Mouse (Mus musculus): ENCODE data around the gene Gm44579. TPM values are rescaled to one million over a fixed set of nuclear protein-coding genes. Genes with fewer than 3 reads are reported as not detected.
A peak's percentile ranks its signal among the peaks of the same experiment; 100 is the strongest.

Gm44579 gene
- polyA plus RNA-seq, 1 experiment from 2014 or later = not detected

DNA sequence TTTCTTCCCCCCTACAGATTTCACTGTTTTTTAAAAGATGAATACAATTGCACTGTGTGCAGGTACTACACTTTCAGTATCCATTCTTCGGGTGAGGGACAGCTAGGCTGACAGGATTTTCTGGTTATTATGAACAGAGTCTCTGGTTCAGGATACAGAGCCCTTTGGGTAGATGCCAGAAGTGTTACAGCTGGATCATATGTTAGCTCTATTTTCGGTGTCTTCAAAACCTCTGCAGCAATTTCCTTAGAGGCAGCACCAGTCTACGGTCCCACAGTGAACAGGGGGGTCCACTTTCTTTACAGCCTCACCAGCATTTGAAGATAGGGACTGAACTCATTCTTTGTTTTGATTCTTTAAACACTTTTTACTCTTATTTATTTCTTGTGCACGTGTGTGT is 36.3 kb downstream of the Gm44579 start:
- H3K27me3 ChIP-seq = no peaks in the 10 kb centered on the region
- no peak overlapping the region for H3K4me2 ChIP-seq (replicated peaks)
- no peak overlapping the region for H3K9ac ChIP-seq
- no peaks in the 10 kb centered on the region for H3K9me3 ChIP-seq (replicated peaks)
- no peak overlapping the region for H3K4me3 ChIP-seq
- H3K36me3 ChIP-seq = no peaks in the 10 kb centered on the region
- H3K27ac ChIP-seq = no peak overlapping the region
- WGBS = 86% methylated on average over 4 of the region's 4 CpGs
- ATAC-seq (ENCODE audit: low FRiP score) = no peak
- peaks cover 6% of the 10 kb centered on the region for H3K4me1 ChIP-seq

DNA sequence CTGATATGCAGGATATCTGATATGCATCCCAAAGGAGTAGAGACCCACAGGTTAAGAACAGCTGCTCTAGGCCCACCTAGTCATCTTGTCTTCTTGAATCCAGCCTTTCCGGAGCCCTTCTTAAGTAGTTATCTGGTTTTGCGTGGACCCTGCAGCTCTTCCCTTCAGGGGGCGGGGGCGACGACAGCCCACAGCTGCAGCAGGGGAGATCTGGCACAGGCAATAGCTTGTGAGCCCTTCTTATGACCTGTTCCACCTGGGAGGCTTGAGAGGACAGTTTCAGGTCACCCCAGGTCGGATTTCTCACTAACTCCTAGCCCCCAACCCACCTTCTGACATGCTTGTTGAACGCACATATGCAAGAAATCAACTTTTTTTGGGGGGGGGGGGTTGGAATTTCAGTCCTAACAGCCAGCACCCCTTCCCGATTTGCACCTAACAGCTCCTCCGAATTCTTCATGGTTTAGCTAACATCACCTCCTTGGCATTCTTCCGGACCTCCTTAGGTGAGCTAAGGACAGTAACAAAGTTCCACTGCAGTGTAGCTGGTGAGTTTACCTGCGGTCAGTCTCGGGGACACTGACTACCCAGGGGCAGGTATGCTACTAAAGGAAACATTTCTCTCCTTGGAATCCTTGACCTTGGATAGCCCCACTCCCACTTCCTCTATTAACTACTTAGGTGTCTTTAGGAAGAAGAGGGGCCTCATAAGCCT is 38.8 kb downstream of the Gm44579 start:
- Histone ChIP-seq H3K36me3 (no peaks in the 10 kb centered on the region), H3K4me1 (peaks cover 6% of the 10 kb centered on the region), H3K27ac (no peak overlapping the region), H3K9me3 (replicated peaks) (no peaks in the 10 kb centered on the region), H3K9ac (no peak overlapping the region), H3K27me3 (no peaks in the 10 kb centered on the region), H3K4me3 (no peak overlapping the region), H3K4me2 (replicated peaks) (no peak overlapping the region)
- 0 out of 2 replicates have a peak, but pooled peaks have one; percentile 7 for ATAC-seq (ENCODE audit: low FRiP score)
- WGBS = 69% methylated on average over 12 of the region's 12 CpGs

GRCm38 (mm10) chr15:98181132-98181711 is 39.6 kb downstream of the Gm44579 start:
- peak overlapping the region; percentile 66 for H3K4me2 ChIP-seq (replicated peaks)
- peaks cover 6% of the 10 kb centered on the region for H3K4me1 ChIP-seq
- no peaks in the 10 kb centered on the region for H3K9me3 ChIP-seq (replicated peaks)
- peak overlapping the region; percentile 49 for H3K9ac ChIP-seq
- H3K27me3 ChIP-seq = no peaks in the 10 kb centered on the region
- peak overlapping the region; percentile 79 for H3K27ac ChIP-seq
- peak overlapping the region; percentile 50 for H3K4me3 ChIP-seq
- peak; percentile 99 for ATAC-seq (ENCODE audit: low FRiP score)
- H3K36me3 ChIP-seq = no peaks in the 10 kb centered on the region
- under 1% methylated on average over 30 of the region's 30 CpGs for WGBS

- 3% methylated on average over 26 of the region's 26 CpGs for WGBS
- peak overlapping the region; percentile 79 for H3K27ac ChIP-seq
- ATAC-seq (ENCODE audit: low FRiP score) = no peak
- H3K4me2 ChIP-seq (replicated peaks) = peak overlapping the region; percentile 66
- no peaks in the 10 kb centered on the region for H3K36me3 ChIP-seq
- H3K27me3 ChIP-seq = no peaks in the 10 kb centered on the region
- H3K4me1 ChIP-seq = peaks cover 6% of the 10 kb centered on the region
- H3K9me3 ChIP-seq (replicated peaks) = no peaks in the 10 kb centered on the region
- H3K9ac ChIP-seq = peak overlapping the region; percentile 49
- H3K4me3 ChIP-seq = peak overlapping the region; percentile 50
Observed at GRCm38 (mm10) chr15:98180567-98181131, 40.1 kb downstream of the Gm44579 start.

DNA sequence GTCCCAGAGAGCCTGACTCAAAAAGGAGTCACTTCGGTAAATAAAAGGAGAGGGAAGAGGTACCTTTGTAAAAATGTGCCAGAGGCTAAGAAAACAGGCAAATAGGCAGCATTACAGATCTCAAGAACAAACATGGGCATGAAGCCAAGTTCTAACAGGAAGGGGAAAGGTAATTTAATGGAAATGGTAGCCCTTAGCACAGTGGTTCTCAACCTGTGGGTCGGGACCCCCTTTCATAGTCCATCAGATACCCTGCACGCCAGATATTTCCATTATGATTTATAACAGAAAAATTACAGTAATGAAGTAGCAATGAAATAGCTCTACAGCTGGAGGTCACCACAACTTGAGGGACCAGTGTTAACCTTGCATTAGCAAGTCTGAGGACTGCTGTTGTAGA is 43.5 kb downstream of the Gm44579 start:
- Histone ChIP-seq H3K4me2 (replicated peaks) (no peak overlapping the region), H3K9me3 (replicated peaks) (no peaks in the 10 kb centered on the region), H3K36me3 (no peaks in the 10 kb centered on the region), H3K27ac (no peak overlapping the region), H3K27me3 (peaks cover 6% of the 10 kb centered on the region), H3K4me1 (peaks cover 9% of the 10 kb centered on the region), H3K4me3 (no peak overlapping the region), H3K9ac (no peak overlapping the region)
- 79% methylated on average over 3 of the region's 3 CpGs for WGBS
- ATAC-seq (ENCODE audit: low FRiP score) = no peak

DNA sequence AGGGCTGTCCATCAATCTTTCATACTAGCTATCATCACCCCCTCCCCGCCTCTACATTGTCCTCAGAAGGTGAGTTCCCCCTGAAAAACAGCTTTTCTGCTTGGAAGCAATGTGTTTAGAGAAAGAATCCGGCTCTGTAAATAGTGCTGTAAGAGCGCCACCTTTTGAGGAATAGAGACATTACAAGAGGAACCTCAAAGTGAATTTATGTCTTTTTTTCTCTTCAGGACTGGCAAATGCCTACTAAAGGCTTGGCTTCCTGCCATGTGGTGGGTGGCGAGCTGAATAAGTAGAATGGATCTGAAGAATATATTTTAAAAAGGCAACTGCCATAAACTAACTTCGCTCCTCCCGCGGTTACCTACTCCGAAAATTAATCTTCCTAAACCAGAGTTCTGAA is 47.0 kb downstream of the Gm44579 start:
- Histone ChIP-seq H3K27ac (no peak overlapping the region), H3K4me1 (peaks cover 23% of the 10 kb centered on the region), H3K9ac (no peak overlapping the region), H3K27me3 (peaks cover 35% of the 10 kb centered on the region), H3K4me3 (no peak overlapping the region), H3K4me2 (replicated peaks) (no peak overlapping the region), H3K9me3 (replicated peaks) (no peaks in the 10 kb centered on the region), H3K36me3 (no peaks in the 10 kb centered on the region)
- 41% methylated on average over 8 of the region's 8 CpGs for WGBS
- no peak for ATAC-seq (ENCODE audit: low FRiP score)

GRCm38 (mm10) chr15:98172113-98172512 is 48.7 kb downstream of the Gm44579 start:
- WGBS = 65% methylated on average over 5 of the region's 5 CpGs
- no peaks in the 10 kb centered on the region for H3K9me3 ChIP-seq (replicated peaks)
- H3K9ac ChIP-seq = no peak overlapping the region
- no peaks in the 10 kb centered on the region for H3K36me3 ChIP-seq
- H3K4me2 ChIP-seq (replicated peaks) = no peak overlapping the region
- no peak overlapping the region for H3K4me3 ChIP-seq
- peaks cover 45% of the 10 kb centered on the region for H3K27me3 ChIP-seq
- no peak for ATAC-seq (ENCODE audit: low FRiP score)
- H3K4me1 ChIP-seq = peaks cover 32% of the 10 kb centered on the region
- no peak overlapping the region for H3K27ac ChIP-seq

DNA sequence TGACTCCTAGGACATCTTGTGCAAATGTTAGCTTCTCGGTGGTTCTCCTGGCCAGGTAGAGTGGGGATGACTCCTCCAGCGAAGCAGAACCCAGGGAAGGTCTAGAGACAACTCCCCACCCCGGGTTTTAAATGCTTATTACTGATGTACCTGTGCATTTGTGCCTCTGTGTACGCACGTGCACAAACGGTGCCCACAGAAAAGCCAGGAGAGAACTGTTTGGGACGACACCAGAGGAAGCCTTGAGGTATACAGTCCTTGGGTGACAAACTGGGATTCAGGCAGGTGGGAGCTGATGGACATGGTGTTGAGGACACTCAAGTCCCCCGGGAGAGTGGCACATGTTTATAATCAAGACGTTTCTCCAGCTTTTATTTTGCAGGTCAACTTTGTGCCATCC is 49.9 kb downstream of the Gm44579 start:
- WGBS = 75% methylated on average over 9 of the region's 9 CpGs
- Histone ChIP-seq H3K4me2 (replicated peaks) (peak overlapping the region; percentile 76), H3K4me3 (no peak overlapping the region), H3K9ac (no peak overlapping the region), H3K36me3 (no peaks in the 10 kb centered on the region), H3K4me1 (peaks cover 39% of the 10 kb centered on the region), H3K9me3 (replicated peaks) (no peaks in the 10 kb centered on the region), H3K27ac (no peak overlapping the region), H3K27me3 (peaks cover 46% of the 10 kb centered on the region)
- ATAC-seq (ENCODE audit: low FRiP score) = no peak

DNA sequence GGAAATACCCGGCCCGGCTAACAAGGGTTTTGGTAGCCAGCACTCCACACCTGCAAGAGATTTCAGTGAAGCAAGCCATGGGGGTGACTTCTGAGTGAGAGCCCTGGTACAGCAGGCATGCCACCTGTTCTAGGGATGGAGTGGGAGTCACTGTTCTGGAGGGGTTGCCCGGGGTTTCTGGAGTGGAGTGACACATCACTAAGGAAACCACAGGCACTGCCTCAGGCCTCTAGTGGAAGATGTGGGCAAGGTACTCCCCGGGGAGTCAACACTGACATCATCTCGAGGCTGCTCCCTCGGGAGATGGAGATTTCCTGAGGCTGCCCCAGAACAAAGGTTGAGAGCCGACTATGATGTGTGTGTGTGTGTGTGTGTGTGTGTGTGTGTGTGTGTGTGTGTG is 50.4 kb downstream of the Gm44579 start:
- Histone ChIP-seq H3K9ac (no peak overlapping the region), H3K4me2 (replicated peaks) (peak overlapping the region; percentile 76), H3K4me3 (peak overlapping the region; percentile 43), H3K27ac (no peak overlapping the region), H3K27me3 (peaks cover 52% of the 10 kb centered on the region), H3K9me3 (replicated peaks) (no peaks in the 10 kb centered on the region), H3K36me3 (no peaks in the 10 kb centered on the region), H3K4me1 (peaks cover 39% of the 10 kb centered on the region)
- no peak for ATAC-seq (ENCODE audit: low FRiP score)
- WGBS = 38% methylated on average over 7 of the region's 7 CpGs

DNA sequence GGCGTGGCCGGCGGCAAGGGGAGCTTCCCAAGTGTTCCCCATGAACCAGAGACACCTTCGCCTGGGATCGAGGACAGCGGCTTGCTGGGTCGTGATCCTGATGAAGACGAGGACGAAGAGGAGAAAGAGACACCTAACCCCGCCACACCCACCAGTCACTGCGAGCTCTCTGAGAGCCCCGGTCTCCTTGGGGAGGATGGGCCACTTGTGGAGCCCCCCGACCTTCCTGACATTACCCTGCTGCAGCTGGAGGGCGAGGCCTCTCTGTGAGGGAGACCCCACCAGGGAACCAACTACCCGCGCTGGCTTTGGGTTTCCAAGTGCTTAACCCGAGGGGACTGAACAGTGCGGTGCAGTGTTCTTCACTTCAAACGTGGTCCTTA is 52.2 kb downstream of the Gm44579 start:
- Histone ChIP-seq H3K4me1 (peaks cover 36% of the 10 kb centered on the region), H3K9ac (peak overlapping the region; percentile 65), H3K4me2 (replicated peaks) (peak overlapping the region; percentile 76), H3K36me3 (no peaks in the 10 kb centered on the region), H3K27ac (no peak overlapping the region), H3K9me3 (replicated peaks) (no peaks in the 10 kb centered on the region), H3K4me3 (peak overlapping the region; percentile 43), H3K27me3 (peaks cover 55% of the 10 kb centered on the region)
- no peak for ATAC-seq (ENCODE audit: low FRiP score)
- WGBS = 3% methylated on average over 19 of the region's 19 CpGs

GRCm38 (mm10) chr15:98167645-98168621 is 52.8 kb downstream of the Gm44579 start:
- H3K36me3 ChIP-seq = no peaks in the 10 kb centered on the region
- no peaks in the 10 kb centered on the region for H3K9me3 ChIP-seq (replicated peaks)
- under 1% methylated on average over 69 of the region's 69 CpGs for WGBS
- H3K27ac ChIP-seq = peak overlapping the region; percentile 94
- peak overlapping the region; percentile 65 for H3K9ac ChIP-seq
- peaks cover 36% of the 10 kb centered on the region for H3K4me1 ChIP-seq
- peak overlapping the region; percentile 76 for H3K4me2 ChIP-seq (replicated peaks)
- peak; percentile 93 for ATAC-seq (ENCODE audit: low FRiP score)
- H3K4me3 ChIP-seq = peak overlapping the region; percentile 43
- H3K27me3 ChIP-seq = peaks cover 54% of the 10 kb centered on the region
